Mouse (Mus musculus): Measurements from ENCODE around the gene Ccdc175. TPM values are rescaled to one million over a fixed set of nuclear protein-coding genes. Genes with fewer than 3 reads are reported as not detected.

Gene Ccdc175
- total RNA-seq, 2 experiments from 2014 or later = not detected

GRCm38 (mm10) chr12:72069626-72070326 lies 115.1 kb downstream of the Ccdc175 start:
- Histone ChIP-seq H3K4me3 (peak overlapping the region; percentile 80), H3K27ac (peak overlapping the region; percentile 93)
- TF ChIP-seq CTCF (IDR thresholded peaks at IDR 0.05) = no peak
- no peak for DNase-seq (ENCODE audit: extremely low spot score in 1 of 2, low spot score in 2 of 2)
- intact Hi-C loops (cut with DNase I) = loop anchor here (2.0 kb wide), 1 partner anchor 15 kb away; the partner anchor contains the start of genes Jkamp and L3hypdh

GRCm38 (mm10) chr12:72057780-72058179 lies 127.0 kb downstream of the Ccdc175 start:
- intact Hi-C loops (cut with DNase I) = no loop called here
- no peak overlapping the region for H3K27ac ChIP-seq
- no peak for DNase-seq (ENCODE audit: extremely low spot score in 1 of 2, low spot score in 2 of 2)
- no peak for TF ChIP-seq CTCF (IDR thresholded peaks at IDR 0.05)
- no peak overlapping the region for H3K4me3 ChIP-seq

- no peak for DNase-seq (ENCODE audit: extremely low spot score in 1 of 2, low spot score in 2 of 2)
- TF ChIP-seq CTCF (IDR thresholded peaks at IDR 0.05) = no peak
- intact Hi-C loops (cut with DNase I) = no loop called here
- H3K4me3 ChIP-seq = no peak overlapping the region
- no peak overlapping the region for H3K27ac ChIP-seq
Measured at GRCm38 (mm10) chr12:72053851-72054250, 131.0 kb downstream of the Ccdc175 start.

GRCm38 (mm10) chr12:72053303-72053702 lies 131.5 kb downstream of the Ccdc175 start:
- Histone ChIP-seq H3K4me3 (no peak overlapping the region), H3K27ac (no peak overlapping the region)
- TF ChIP-seq CTCF (IDR thresholded peaks at IDR 0.05) = peak; percentile 69
- DNase-seq (ENCODE audit: extremely low spot score in 1 of 2, low spot score in 2 of 2) = no peak
- intact Hi-C loops (cut with DNase I) = no loop called here

GRCm38 (mm10) chr12:72052571-72052970 lies 132.3 kb downstream of the Ccdc175 start:
- DNase-seq (ENCODE audit: extremely low spot score in 1 of 2, low spot score in 2 of 2) = no peak
- no peak for TF ChIP-seq CTCF (IDR thresholded peaks at IDR 0.05)
- intact Hi-C loops (cut with DNase I) = no loop called here
- Histone ChIP-seq H3K27ac (no peak overlapping the region), H3K4me3 (no peak overlapping the region)

Small RNA genes within 50 kb of the gene (microRNA-seq; reads per million reads assigned to microRNA genes)
- 0 reads per million in 2 experiments for gene Gm24466

Other genes starting within 250 kb of the Ccdc175 start
- 10 to 100 TPM; 12.8 to 16.5 TPM for gene Gpr135, start 113.9 kb downstream of the Ccdc175 start, total RNA-seq (2021)
- gene L3hypdh, start 99.6 kb downstream of the Ccdc175 start, total RNA-seq (2021) = 1 to 10 TPM; 2.6 to 3.9 TPM
- gene Jkamp, start 99.4 kb downstream of the Ccdc175 start, total RNA-seq (2021) = 10 to 100 TPM; 52.4 to 55.6 TPM
- gene Rtn1, start 224.0 kb upstream of the Ccdc175 start, total RNA-seq (2021) = 1,000 to 10,000 TPM; 1,445 to 1,455 TPM

Data from left cerebral cortex, adult 2 months (tissue).